Mouse (Mus musculus) lung, postnatal 0 days (tissue): ENCODE data around the gene Relt.

Experiments used
- CTCF ChIP-seq: IDR thresholded peaks from 2 replicates; pipeline ENCODE4 v1.5.1; 2016; ENCODE audit warnings: antibody characterized with exemption, mild to moderate bottlenecking
- EP300 ChIP-seq: IDR thresholded peaks from 2 replicates; pipeline ENCODE4 v1.6.1; 2016; ENCODE audit warnings: antibody characterized with exemption, mild to moderate bottlenecking, control low read depth

GRCm38 (mm10) chr7:100884460-100884859 is 21.2 kb upstream of the Relt start:
- TF ChIP-seq EP300: no peak
- no peak for TF ChIP-seq CTCF
